Mouse (Mus musculus): ENCODE results near the gene Btbd2. TPM values are rescaled to one million over a fixed set of nuclear protein-coding genes. Genes with fewer than 3 reads are reported as not detected.
A peak's percentile ranks its signal among the peaks of the same experiment; 100 is the strongest.

The Btbd2 gene
- polyA plus RNA-seq, 1 experiment from 2014 or later: 10.7 TPM

DNA sequence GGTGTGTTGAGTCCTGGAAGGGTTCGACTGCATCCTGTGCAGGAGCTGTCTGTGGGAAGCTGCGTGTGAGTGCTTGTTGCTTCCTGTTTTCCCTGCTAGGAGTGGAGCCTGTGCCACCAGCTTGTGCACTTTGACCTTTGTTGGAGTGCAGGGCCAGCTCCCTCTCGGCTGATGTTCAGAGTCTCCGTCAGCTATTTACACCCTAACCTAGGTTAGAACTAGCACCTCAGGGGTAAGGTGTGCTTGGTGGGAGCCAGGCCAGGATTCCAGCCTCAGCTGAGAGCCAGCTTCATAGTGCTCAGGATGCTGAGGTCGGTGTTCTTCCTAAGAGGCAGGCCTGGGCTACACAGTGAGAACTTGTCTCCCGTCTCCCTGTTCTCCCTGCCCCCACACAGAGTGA lies 21.5 kb downstream of the Btbd2 start:
- peaks cover 62% of the 10 kb centered on the region for H3K36me3 ChIP-seq (replicated peaks; ENCODE audit: insufficient read depth, low read length)
- H3K4me1 ChIP-seq (ENCODE audit: insufficient read depth): no peaks in the 10 kb centered on the region
- 60% methylated on average over 6 of the region's 6 CpGs for WGBS (ENCODE audit: insufficient replicate concordance)
- DNase-seq (no peak), ATAC-seq (peak; percentile 26; the same call in 1 of the 2 replicates)
- H3K9ac ChIP-seq (replicated peaks): no peak overlapping the region
- H3K27me3 ChIP-seq (ENCODE audit: insufficient read depth, low read length): no peaks in the 10 kb centered on the region
- H3K4me2 ChIP-seq (ENCODE audit: low read depth, low read length): no peak overlapping the region
- TF ChIP-seq EP300 (IDR thresholded peaks at IDR 0.05; ENCODE audit: low read depth) (no peak), CTCF (IDR thresholded peaks at IDR 0.05; ENCODE audit: low read depth) (no peak)
- 0 out of 2 replicates have a peak overlapping the region, but pooled peaks have one; percentile 6 for H3K27ac ChIP-seq (ENCODE audit: low read depth)
- H3K4me3 ChIP-seq (ENCODE audit: low read depth, low read length): no peak overlapping the region
- no peaks in the 10 kb centered on the region for H3K9me3 ChIP-seq (ENCODE audit: low read length)

DNA sequence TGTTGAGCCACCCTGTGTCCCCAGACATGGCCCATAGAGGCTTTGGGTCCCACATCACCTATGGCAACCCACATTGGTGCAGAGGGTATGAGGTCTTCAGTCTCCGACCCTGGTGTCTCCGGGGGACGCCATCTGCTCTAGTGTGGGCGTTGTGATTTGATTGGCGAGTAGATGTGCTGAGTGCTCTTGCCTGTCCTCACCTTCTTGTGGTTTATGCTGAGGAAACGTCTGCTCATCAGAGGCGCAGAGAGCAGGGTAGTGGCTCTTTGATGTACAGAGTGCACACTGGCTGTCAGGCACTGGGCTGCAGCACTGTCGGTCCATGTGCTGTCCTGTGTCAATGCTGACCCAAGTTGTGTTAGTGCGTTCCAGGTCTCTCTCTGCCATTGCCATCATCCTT lies 27.9 kb downstream of the Btbd2 start:
- no peak for ATAC-seq
- H3K36me3 ChIP-seq (replicated peaks; ENCODE audit: insufficient read depth, low read length): no peaks in the 10 kb centered on the region
- H3K9me3 ChIP-seq (ENCODE audit: low read length): no peaks in the 10 kb centered on the region
- H3K27me3 ChIP-seq (ENCODE audit: insufficient read depth, low read length): no peaks in the 10 kb centered on the region
- H3K4me3 ChIP-seq (ENCODE audit: low read depth, low read length): no peak overlapping the region
- WGBS (ENCODE audit: insufficient replicate concordance): 76% methylated on average over 9 of the region's 9 CpGs
- H3K4me2 ChIP-seq (ENCODE audit: low read depth, low read length): no peak overlapping the region
- H3K4me1 ChIP-seq (ENCODE audit: insufficient read depth): peaks cover 43% of the 10 kb centered on the region
- DNase-seq: no peak
- no peak overlapping the region for H3K27ac ChIP-seq (ENCODE audit: low read depth)
- TF ChIP-seq EP300 (IDR thresholded peaks at IDR 0.05; ENCODE audit: low read depth): no peak
- TF ChIP-seq CTCF (IDR thresholded peaks at IDR 0.05; ENCODE audit: low read depth): no peak
- no peak overlapping the region for H3K9ac ChIP-seq (replicated peaks)

- TF ChIP-seq CTCF (IDR thresholded peaks at IDR 0.05; ENCODE audit: low read depth) (no peak), EP300 (IDR thresholded peaks at IDR 0.05; ENCODE audit: low read depth) (no peak)
- H3K27ac ChIP-seq (ENCODE audit: low read depth): no peak overlapping the region; the same call in 1 of the 2 replicates
- no peak overlapping the region for H3K4me2 ChIP-seq (ENCODE audit: low read depth, low read length)
These were observed 29.2 kb downstream of the Btbd2 start for GRCm38 (mm10) chr10:80627685-80628084.

DNA sequence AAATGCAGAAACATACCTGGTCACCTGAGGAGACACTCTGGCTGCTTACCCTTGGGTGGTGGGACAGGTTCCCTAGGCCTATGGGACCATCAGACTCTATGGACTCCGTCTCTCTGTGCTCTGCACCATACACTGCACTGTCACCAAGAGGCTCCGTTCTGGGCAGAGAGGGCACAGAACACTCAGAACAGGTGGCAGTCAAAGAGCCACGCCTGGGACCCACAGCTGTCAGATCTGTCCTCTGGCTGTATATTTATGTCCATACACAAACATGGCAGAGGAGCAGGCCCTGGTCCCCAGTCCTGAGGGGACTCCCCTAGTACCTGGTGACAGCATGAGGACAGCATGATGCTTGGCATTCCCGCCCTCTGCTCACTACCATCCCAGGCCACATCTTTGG lies 31.1 kb downstream of the Btbd2 start:
- no peaks in the 10 kb centered on the region for H3K36me3 ChIP-seq (replicated peaks; ENCODE audit: insufficient read depth, low read length)
- peaks cover 52% of the 10 kb centered on the region for H3K4me1 ChIP-seq (ENCODE audit: insufficient read depth)
- TF ChIP-seq CTCF (IDR thresholded peaks at IDR 0.05; ENCODE audit: low read depth): no peak
- TF ChIP-seq EP300 (IDR thresholded peaks at IDR 0.05; ENCODE audit: low read depth): no peak
- H3K27ac ChIP-seq (ENCODE audit: low read depth): peak overlapping the region; percentile 58
- H3K4me2 ChIP-seq (ENCODE audit: low read depth, low read length): no peak overlapping the region
- no peaks in the 10 kb centered on the region for H3K9me3 ChIP-seq (ENCODE audit: low read length)
- ATAC-seq (no peak), DNase-seq (no peak)
- 0 out of 2 replicates have a peak overlapping the region, but pooled peaks have one; percentile 1 for H3K9ac ChIP-seq (replicated peaks)
- H3K4me3 ChIP-seq (ENCODE audit: low read depth, low read length): no peak overlapping the region
- WGBS (ENCODE audit: insufficient replicate concordance): 87% methylated on average over 4 of the region's 4 CpGs
- H3K27me3 ChIP-seq (ENCODE audit: insufficient read depth, low read length): no peaks in the 10 kb centered on the region

More at GRCm38 (mm10) chr10:80627685-80628084, 29.2 kb downstream of the Btbd2 start:
- ATAC-seq (peak; percentile 8; the same call in 1 of the 2 replicates), DNase-seq (peak; percentile 57)
- Histone ChIP-seq H3K9ac (replicated peaks) (0 out of 2 replicates have a peak overlapping the region, but pooled peaks have one; percentile 12), H3K36me3 (replicated peaks; ENCODE audit: insufficient read depth, low read length) (no peaks in the 10 kb centered on the region), H3K27me3 (ENCODE audit: insufficient read depth, low read length) (no peaks in the 10 kb centered on the region), H3K4me3 (ENCODE audit: low read depth, low read length) (no peak overlapping the region), H3K9me3 (ENCODE audit: low read length) (no peaks in the 10 kb centered on the region), H3K4me1 (ENCODE audit: insufficient read depth) (peaks cover 46% of the 10 kb centered on the region)
- WGBS (ENCODE audit: insufficient replicate concordance): 45% methylated on average over 2 of the region's 2 CpGs

- DNase-seq (peak; percentile 77), ATAC-seq (no peak)
- H3K9me3 ChIP-seq (ENCODE audit: low read length): no peaks in the 10 kb centered on the region
- peaks cover 47% of the 10 kb centered on the region for H3K4me1 ChIP-seq (ENCODE audit: insufficient read depth)
- TF ChIP-seq CTCF (IDR thresholded peaks at IDR 0.05; ENCODE audit: low read depth): no peak; the same call in 1 of the 2 replicates
- no peak for TF ChIP-seq EP300 (IDR thresholded peaks at IDR 0.05; ENCODE audit: low read depth)
- H3K36me3 ChIP-seq (replicated peaks; ENCODE audit: insufficient read depth, low read length): no peaks in the 10 kb centered on the region
- peak overlapping the region; percentile 87 for H3K9ac ChIP-seq (replicated peaks)
- H3K4me3 ChIP-seq (ENCODE audit: low read depth, low read length): peak overlapping the region; percentile 76
- WGBS (ENCODE audit: insufficient replicate concordance): 9% methylated on average over 15 of the region's 15 CpGs
- H3K4me2 ChIP-seq (ENCODE audit: low read depth, low read length): peak overlapping the region; percentile 69
- no peaks in the 10 kb centered on the region for H3K27me3 ChIP-seq (ENCODE audit: insufficient read depth, low read length)
- H3K27ac ChIP-seq (ENCODE audit: low read depth): peak overlapping the region; percentile 94
These were observed 33.2 kb downstream of the Btbd2 start for GRCm38 (mm10) chr10:80623457-80624191.

GRCm38 (mm10) chr10:80622661-80623456 lies 34.0 kb downstream of the Btbd2 start, which contains the start of gene Csnk1g2:
Gene Csnk1g2, plus strand, starts transcription at chr10:80622838.
- Histone ChIP-seq H3K9ac (replicated peaks) (peak within 1 kb of the TSS; percentile 87), H3K27me3 (ENCODE audit: insufficient read depth, low read length) (no peaks in the 10 kb centered on the region), H3K9me3 (ENCODE audit: low read length) (no peaks in the 10 kb centered on the region), H3K36me3 (replicated peaks; ENCODE audit: insufficient read depth, low read length) (no peaks in the 10 kb centered on the region), H3K4me1 (ENCODE audit: insufficient read depth) (peaks cover 45% of the 10 kb centered on the region), H3K4me2 (ENCODE audit: low read depth, low read length) (peak within 1 kb of the TSS; percentile 74), H3K4me3 (ENCODE audit: low read depth, low read length) (peak within 1 kb of the TSS; percentile 76), H3K27ac (ENCODE audit: low read depth) (peak within 1 kb of the TSS; percentile 94)
- DNase-seq: peak; percentile 81
- WGBS (ENCODE audit: insufficient replicate concordance): 6% methylated on average over 59 of the region's 85 CpGs
- TF ChIP-seq CTCF (IDR thresholded peaks at IDR 0.05; ENCODE audit: low read depth): peak; percentile 40; the same call in 1 of the 2 replicates
- TF ChIP-seq EP300 (IDR thresholded peaks at IDR 0.05; ENCODE audit: low read depth): no peak
- peak; percentile 27 for ATAC-seq

Measured in liver, postnatal 0 days (tissue).